Mouse (Mus musculus): Measurements from ENCODE around the gene Commd7. TPM values are rescaled to one million over a fixed set of nuclear protein-coding genes. Genes with fewer than 3 reads are reported as not detected.

Commd7 gene
- polyA plus RNA-seq, 1 experiment from 2014 or later, result 87.4 TPM

GRCm38 (mm10) chr2:153580458-153580985, 52.1 kb downstream of the Commd7 start:
- Histone ChIP-seq H3K9ac (replicated peaks; ENCODE audit: low read length) (no peak overlapping the region), H3K4me3 (ENCODE audit: low read length) (no peak overlapping the region), H3K27me3 (ENCODE audit: insufficient read depth, low read length) (no peaks in the 10 kb centered on the region), H3K4me2 (replicated peaks; ENCODE audit: low read depth, low read length) (no peak overlapping the region), H3K4me1 (ENCODE audit: insufficient read depth, low read length) (peaks cover 8% of the 10 kb centered on the region), H3K9me3 (ENCODE audit: low read length) (no peaks in the 10 kb centered on the region), H3K27ac (ENCODE audit: low read length) (no peak overlapping the region), H3K36me3 (ENCODE audit: insufficient read depth, low read length) (no peaks in the 10 kb centered on the region)
- WGBS, result 64% methylated on average over 4 of the region's 4 CpGs
- ATAC-seq (ENCODE audit: low FRiP score, low TSS enrichment), result no peak

DNA sequence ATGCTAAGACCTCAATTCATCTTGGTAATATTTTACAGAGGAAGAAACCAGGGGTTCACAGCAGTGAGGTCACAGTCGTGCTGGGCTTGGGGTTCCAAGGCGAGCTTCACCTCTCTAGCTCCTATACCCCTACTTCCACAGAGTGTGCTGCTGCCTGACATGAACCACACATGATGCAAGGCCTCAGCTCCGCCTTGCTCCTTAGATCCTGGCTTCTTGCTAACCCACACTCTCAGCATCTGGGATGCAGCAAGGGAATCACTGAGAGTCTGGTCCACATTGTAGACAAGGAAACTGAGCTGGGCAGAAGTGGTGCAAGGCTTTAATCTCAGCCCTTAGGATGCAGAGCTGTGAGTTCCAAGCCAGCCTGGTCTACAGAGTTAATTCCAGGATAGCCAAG, 52.5 kb downstream of the Commd7 start:
- Histone ChIP-seq H3K27ac (ENCODE audit: low read length) (no peak overlapping the region), H3K4me1 (ENCODE audit: insufficient read depth, low read length) (peaks cover 8% of the 10 kb centered on the region), H3K9me3 (ENCODE audit: low read length) (no peaks in the 10 kb centered on the region), H3K36me3 (ENCODE audit: insufficient read depth, low read length) (no peaks in the 10 kb centered on the region), H3K4me3 (ENCODE audit: low read length) (no peak overlapping the region), H3K9ac (replicated peaks; ENCODE audit: low read length) (no peak overlapping the region), H3K4me2 (replicated peaks; ENCODE audit: low read depth, low read length) (no peak overlapping the region), H3K27me3 (ENCODE audit: insufficient read depth, low read length) (no peaks in the 10 kb centered on the region)
- WGBS, result 99% methylated on average over 3 of the region's 3 CpGs
- no peak for ATAC-seq (ENCODE audit: low FRiP score, low TSS enrichment)

GRCm38 (mm10) chr2:153577122-153577521, 55.5 kb downstream of the Commd7 start:
- no peaks in the 10 kb centered on the region for H3K27me3 ChIP-seq (ENCODE audit: insufficient read depth, low read length)
- H3K4me1 ChIP-seq (ENCODE audit: insufficient read depth, low read length), result no peaks in the 10 kb centered on the region
- H3K9ac ChIP-seq (replicated peaks; ENCODE audit: low read length), result no peak overlapping the region
- H3K4me2 ChIP-seq (replicated peaks; ENCODE audit: low read depth, low read length), result no peak overlapping the region
- no peak for ATAC-seq (ENCODE audit: low FRiP score, low TSS enrichment)
- no peak overlapping the region for H3K27ac ChIP-seq (ENCODE audit: low read length)
- no peak overlapping the region for H3K4me3 ChIP-seq (ENCODE audit: low read length)
- no peaks in the 10 kb centered on the region for H3K36me3 ChIP-seq (ENCODE audit: insufficient read depth, low read length)
- H3K9me3 ChIP-seq (ENCODE audit: low read length), result no peaks in the 10 kb centered on the region
- WGBS, result 54% methylated on average over 4 of the region's 4 CpGs

GRCm38 (mm10) chr2:153576150-153576549, 56.4 kb downstream of the Commd7 start:
- no peak for ATAC-seq (ENCODE audit: low FRiP score, low TSS enrichment)
- Histone ChIP-seq H3K9ac (replicated peaks; ENCODE audit: low read length) (no peak overlapping the region), H3K4me2 (replicated peaks; ENCODE audit: low read depth, low read length) (no peak overlapping the region), H3K4me3 (ENCODE audit: low read length) (no peak overlapping the region), H3K27me3 (ENCODE audit: insufficient read depth, low read length) (no peaks in the 10 kb centered on the region), H3K9me3 (ENCODE audit: low read length) (no peaks in the 10 kb centered on the region), H3K36me3 (ENCODE audit: insufficient read depth, low read length) (no peaks in the 10 kb centered on the region), H3K27ac (ENCODE audit: low read length) (no peak overlapping the region), H3K4me1 (ENCODE audit: insufficient read depth, low read length) (no peaks in the 10 kb centered on the region)
- 68% methylated on average over 3 of the region's 3 CpGs for WGBS

- ATAC-seq (ENCODE audit: low FRiP score, low TSS enrichment), result no peak
Measured at GRCm38 (mm10) chr2:153575554-153575953, 57.0 kb downstream of the Commd7 start.

GRCm38 (mm10) chr2:153573101-153573500, 59.5 kb downstream of the Commd7 start:
- 88% methylated on average over 9 of the region's 9 CpGs for WGBS
- H3K4me3 ChIP-seq (ENCODE audit: low read length), result no peak overlapping the region
- no peak for ATAC-seq (ENCODE audit: low FRiP score, low TSS enrichment)

More at GRCm38 (mm10) chr2:153575554-153575953, 57.0 kb downstream of the Commd7 start:
- Histone ChIP-seq H3K9ac (replicated peaks; ENCODE audit: low read length) (no peak overlapping the region), H3K4me2 (replicated peaks; ENCODE audit: low read depth, low read length) (no peak overlapping the region), H3K27me3 (ENCODE audit: insufficient read depth, low read length) (no peaks in the 10 kb centered on the region), H3K36me3 (ENCODE audit: insufficient read depth, low read length) (no peaks in the 10 kb centered on the region), H3K4me1 (ENCODE audit: insufficient read depth, low read length) (no peaks in the 10 kb centered on the region), H3K4me3 (ENCODE audit: low read length) (no peak overlapping the region), H3K9me3 (ENCODE audit: low read length) (no peaks in the 10 kb centered on the region), H3K27ac (ENCODE audit: low read length) (no peak overlapping the region)
- WGBS, result 23% methylated on average over 6 of the region's 6 CpGs

GRCm38 (mm10) chr2:153568541-153568940, 64.0 kb downstream of the Commd7 start:
- no peak overlapping the region for H3K4me2 ChIP-seq (replicated peaks; ENCODE audit: low read depth, low read length)
- no peaks in the 10 kb centered on the region; the same call in 1 of the 2 replicates for H3K9me3 ChIP-seq (ENCODE audit: low read length)
- no peaks in the 10 kb centered on the region for H3K27me3 ChIP-seq (ENCODE audit: insufficient read depth, low read length)
- H3K27ac ChIP-seq (ENCODE audit: low read length), result no peak overlapping the region
- ATAC-seq (ENCODE audit: low FRiP score, low TSS enrichment), result no peak
- H3K4me1 ChIP-seq (ENCODE audit: insufficient read depth, low read length), result no peaks in the 10 kb centered on the region
- H3K4me3 ChIP-seq (ENCODE audit: low read length), result no peak overlapping the region
- WGBS, result 95% methylated on average over 6 of the region's 6 CpGs
- H3K9ac ChIP-seq (replicated peaks; ENCODE audit: low read length), result no peak overlapping the region
- H3K36me3 ChIP-seq (ENCODE audit: insufficient read depth, low read length), result no peaks in the 10 kb centered on the region

More at GRCm38 (mm10) chr2:153573101-153573500, 59.5 kb downstream of the Commd7 start:
- H3K4me1 ChIP-seq (ENCODE audit: insufficient read depth, low read length), result no peaks in the 10 kb centered on the region
- no peaks in the 10 kb centered on the region for H3K9me3 ChIP-seq (ENCODE audit: low read length)
- H3K9ac ChIP-seq (replicated peaks; ENCODE audit: low read length), result no peak overlapping the region
- H3K4me2 ChIP-seq (replicated peaks; ENCODE audit: low read depth, low read length), result no peak overlapping the region
- no peak overlapping the region for H3K27ac ChIP-seq (ENCODE audit: low read length)
- no peaks in the 10 kb centered on the region for H3K27me3 ChIP-seq (ENCODE audit: insufficient read depth, low read length)
- no peaks in the 10 kb centered on the region for H3K36me3 ChIP-seq (ENCODE audit: insufficient read depth, low read length)

GRCm38 (mm10) chr2:153568013-153568412, 64.6 kb downstream of the Commd7 start:
- Histone ChIP-seq H3K9ac (replicated peaks; ENCODE audit: low read length) (no peak overlapping the region), H3K4me2 (replicated peaks; ENCODE audit: low read depth, low read length) (no peak overlapping the region), H3K4me1 (ENCODE audit: insufficient read depth, low read length) (no peaks in the 10 kb centered on the region), H3K36me3 (ENCODE audit: insufficient read depth, low read length) (no peaks in the 10 kb centered on the region), H3K27ac (ENCODE audit: low read length) (no peak overlapping the region), H3K4me3 (ENCODE audit: low read length) (no peak overlapping the region), H3K27me3 (ENCODE audit: insufficient read depth, low read length) (no peaks in the 10 kb centered on the region), H3K9me3 (ENCODE audit: low read length) (no peaks in the 10 kb centered on the region; the same call in 1 of the 2 replicates)
- no peak for ATAC-seq (ENCODE audit: low FRiP score, low TSS enrichment)
- WGBS, result 72% methylated on average over 4 of the region's 4 CpGs

Other genes starting within 250 kb of the Commd7 start
- not detected in 2 replicates for gene 4930404H24Rik, start 140.0 kb downstream of the Commd7 start, polyA plus RNA-seq (2015; fragmentation: Nextera tagmentation; extraction: Ambion mirVana)
- gene Nol4l, start 102.8 kb downstream of the Commd7 start, polyA plus RNA-seq (2015; fragmentation: Nextera tagmentation; extraction: Ambion mirVana), result 13.8 and 17.1 TPM in 2 replicates
- 17.3 and 18.1 TPM in 2 replicates for gene Dnmt3b, start 16.7 kb upstream of the Commd7 start, polyA plus RNA-seq (2015; fragmentation: Nextera tagmentation; extraction: Ambion mirVana)
- not detected in 2 replicates for gene Dnmt3c, start 63.9 kb upstream of the Commd7 start, polyA plus RNA-seq (2015; fragmentation: Nextera tagmentation; extraction: Ambion mirVana)
- gene Mapre1, start 108.5 kb upstream of the Commd7 start, polyA plus RNA-seq (2015; fragmentation: Nextera tagmentation; extraction: Ambion mirVana), result 226 and 228 TPM in 2 replicates
- gene Efcab8, start 147.2 kb upstream of the Commd7 start, polyA plus RNA-seq (2015; fragmentation: Nextera tagmentation; extraction: Ambion mirVana), result 0.09 TPM in 1 of 2 replicates, not detected in the other
- not detected in 2 replicates for gene Sun5, start 238.3 kb upstream of the Commd7 start, polyA plus RNA-seq (2015; fragmentation: Nextera tagmentation; extraction: Ambion mirVana)
- gene Bpifb2, start 242.3 kb upstream of the Commd7 start, polyA plus RNA-seq (2015; fragmentation: Nextera tagmentation; extraction: Ambion mirVana), result not detected in 2 replicates

All from kidney, embryonic 16.5 days (tissue).